Mouse (Mus musculus) spleen, adult 2 months (tissue): ENCODE data around the gene Tnik.

Experiments
- CTCF ChIP-seq: fragments of 200-500 bp; IDR thresholded peaks from 2 replicates; pipeline ENCODE4 v1.5.1; 2011; ENCODE audit warnings: mild to moderate bottlenecking, inconsistent platforms; ENCODE audit not compliant: insufficient read depth, insufficient read length, insufficient replicate concordance; ENCODE audit errors: extremely low read depth
- POLR2A ChIP-seq: fragments of 200-500 bp; IDR thresholded peaks from 2 replicates; pipeline ENCODE4 v1.6.1; 2011; ENCODE audit warnings: low read depth, low read length, inconsistent platforms

DNA sequence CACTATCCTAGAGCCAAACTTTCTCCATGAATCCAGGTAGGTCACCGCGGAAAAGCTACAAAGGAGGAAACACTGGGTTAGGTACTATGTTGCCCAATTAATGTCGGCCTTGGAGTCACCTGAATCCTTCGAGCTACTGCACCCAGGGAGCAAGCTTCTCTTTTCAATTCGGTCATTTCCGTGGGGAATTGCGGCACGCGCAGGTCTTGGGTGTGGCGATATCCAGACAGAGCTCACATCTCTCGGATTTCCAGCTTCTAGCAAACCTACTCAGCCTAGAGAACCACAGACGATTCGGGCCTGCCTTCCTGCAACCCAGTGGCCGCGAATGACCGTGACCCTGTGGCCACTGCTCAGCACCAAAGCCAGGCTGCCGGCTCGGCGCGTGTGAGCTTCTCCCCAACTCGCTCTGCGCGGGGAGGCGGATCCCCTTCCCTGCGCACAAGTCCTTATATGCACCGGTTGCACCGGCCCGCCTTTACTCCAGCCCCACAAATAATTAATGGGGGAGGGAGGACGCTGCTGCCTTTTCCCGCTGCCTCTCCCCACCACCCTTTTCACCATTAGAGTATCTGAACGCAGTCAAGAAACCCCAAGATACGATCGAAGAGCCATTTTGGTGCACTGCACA lies 528 bp upstream of the Tnik start:
- TF ChIP-seq CTCF (no peak), POLR2A (no peak)
